Mouse (Mus musculus) adrenal gland, postnatal 14 days (tissue): ENCODE results near the gene Tmem235. TPM values are rescaled to one million over a fixed set of nuclear protein-coding genes. Genes with fewer than 3 reads are reported as not detected.
"Not testable (repeated sequence)": the region's sequence is repeated elsewhere in the genome, so short reads cannot be mapped to it uniquely, and the experiment has no call there.

Source experiments
- DNase-seq: peaks from one replicate; pipeline ENCODE4 v3.0.0; 2021; ENCODE audit warnings: mixed read lengths
- total RNA-seq: library from RNA; stranded (reverse); gene quantifications from 2 replicates; pipeline ENCODE4 v1.2.3, GENCODE M21; 2021

Gene Tmem235
- total RNA-seq, 1 experiment from 2014 or later: not detected

DNA sequence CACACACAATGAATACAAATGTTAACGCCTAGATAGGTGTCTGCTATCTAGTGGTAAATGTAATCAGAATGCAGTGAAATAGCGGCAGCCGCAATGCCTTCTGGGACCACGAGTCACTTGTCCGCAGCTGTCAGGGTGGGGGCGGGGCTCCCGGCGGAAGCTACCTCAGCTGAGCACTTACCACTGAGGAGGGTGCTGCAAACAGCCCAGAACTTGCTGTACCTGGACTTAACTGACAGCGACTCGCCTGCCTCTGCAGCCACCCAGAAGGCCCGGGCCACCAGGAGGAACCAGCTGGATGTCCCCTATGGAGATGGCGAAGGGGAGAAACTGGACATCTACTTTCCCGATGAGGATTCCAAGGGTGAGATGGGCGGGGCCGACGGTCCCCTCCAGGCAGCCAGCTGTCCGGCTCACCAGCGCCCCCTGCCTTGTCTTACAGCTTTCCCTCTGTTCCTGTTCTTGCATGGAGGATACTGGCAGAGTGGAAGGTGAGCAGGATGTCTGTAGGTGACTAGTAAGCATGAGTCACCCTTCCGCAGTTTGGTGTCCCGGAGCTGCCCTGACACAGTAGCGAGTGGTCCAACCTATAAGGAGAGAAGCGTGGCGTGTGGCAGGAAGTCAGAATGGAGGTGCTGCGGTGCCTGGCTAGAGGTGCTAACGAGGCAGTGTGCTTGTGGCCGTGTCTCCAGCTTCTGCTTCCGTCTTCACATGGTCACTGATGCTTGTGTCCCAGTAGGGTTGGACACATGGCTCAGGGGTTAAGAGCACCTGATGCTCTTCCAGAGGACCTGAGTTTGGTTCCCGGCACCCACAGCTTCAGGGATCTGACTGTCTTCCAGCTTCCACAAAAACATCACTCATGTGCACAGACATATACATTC, 28.2 kb upstream of the Tmem235 start:
- DNase-seq: peak; percentile 86

GRCm38 (mm10) chr11:117833509-117833908, 27.0 kb upstream of the Tmem235 start:
- DNase-seq: not testable (repeated sequence)

DNA sequence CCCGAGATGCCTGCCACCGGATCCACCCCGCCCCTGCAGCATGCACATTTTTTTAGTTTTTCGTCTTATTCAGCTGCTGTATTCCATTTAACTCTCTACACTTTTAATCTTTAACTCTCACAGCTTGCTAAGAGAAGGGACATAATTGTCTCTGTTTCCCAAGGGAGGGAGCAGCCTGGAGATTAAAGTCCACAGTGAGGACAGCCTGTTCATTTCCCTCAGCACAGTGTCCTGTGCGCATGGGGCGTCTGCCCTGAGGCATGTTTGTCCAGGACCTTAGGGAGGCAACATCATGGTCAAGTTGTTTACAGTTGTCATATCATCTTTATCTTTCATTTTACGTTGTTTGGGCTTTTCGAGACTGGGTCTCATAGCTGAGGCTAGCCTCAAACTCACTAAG, 26.5 kb upstream of the Tmem235 start:
- no peak for DNase-seq

GRCm38 (mm10) chr11:117836306-117836705, 24.2 kb upstream of the Tmem235 start:
- peak; percentile 50 for DNase-seq

- no peak for DNase-seq
Observed at GRCm38 (mm10) chr11:117838572-117838971, 22.0 kb upstream of the Tmem235 start.

- DNase-seq: no peak
Observed at GRCm38 (mm10) chr11:117839021-117839420, 21.5 kb upstream of the Tmem235 start.

DNA sequence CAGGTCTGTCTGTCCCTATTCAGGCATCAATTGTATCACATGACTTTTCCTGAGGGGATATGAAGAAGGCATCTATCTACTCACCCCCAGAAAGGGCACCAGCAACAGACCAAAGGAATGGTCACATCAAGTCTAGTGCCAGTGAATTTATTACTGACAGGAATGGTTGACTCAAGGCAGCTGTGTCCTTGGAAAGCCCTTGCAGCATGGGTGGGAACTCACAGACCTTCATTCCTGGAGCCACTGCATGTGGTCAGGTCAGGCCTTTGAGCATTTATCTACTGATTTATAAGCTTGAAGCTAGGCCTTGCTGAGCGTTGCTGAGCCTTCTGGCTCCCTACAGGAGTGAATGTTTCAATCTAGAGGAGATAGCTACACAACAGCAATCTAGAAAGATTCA, 19.6 kb upstream of the Tmem235 start:
- DNase-seq: peak; percentile 58

GRCm38 (mm10) chr11:117843434-117843833, 17.1 kb upstream of the Tmem235 start:
- DNase-seq: no peak

DNA sequence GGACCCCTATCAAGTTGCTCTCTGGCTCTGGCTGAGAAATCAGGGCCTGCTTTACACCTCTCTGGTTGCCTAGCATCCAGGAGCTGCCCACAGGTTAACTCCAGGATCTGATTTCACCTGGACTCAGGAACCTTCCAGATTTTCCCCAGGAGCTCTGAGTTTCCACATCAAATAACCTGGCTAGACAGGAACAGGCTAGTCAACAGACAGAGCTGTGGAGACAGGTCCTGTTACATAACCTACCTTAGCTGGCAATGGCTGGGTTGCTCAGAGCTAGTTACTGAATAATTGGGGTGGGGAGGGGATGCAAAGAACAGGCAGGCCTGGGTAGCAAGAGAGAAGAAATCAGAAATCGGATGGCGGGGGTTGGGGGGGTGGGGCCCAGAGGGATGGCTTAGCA, 15.6 kb upstream of the Tmem235 start:
- DNase-seq: no peak

GRCm38 (mm10) chr11:117845651-117846050, 14.9 kb upstream of the Tmem235 start:
- DNase-seq: no peak

DNA sequence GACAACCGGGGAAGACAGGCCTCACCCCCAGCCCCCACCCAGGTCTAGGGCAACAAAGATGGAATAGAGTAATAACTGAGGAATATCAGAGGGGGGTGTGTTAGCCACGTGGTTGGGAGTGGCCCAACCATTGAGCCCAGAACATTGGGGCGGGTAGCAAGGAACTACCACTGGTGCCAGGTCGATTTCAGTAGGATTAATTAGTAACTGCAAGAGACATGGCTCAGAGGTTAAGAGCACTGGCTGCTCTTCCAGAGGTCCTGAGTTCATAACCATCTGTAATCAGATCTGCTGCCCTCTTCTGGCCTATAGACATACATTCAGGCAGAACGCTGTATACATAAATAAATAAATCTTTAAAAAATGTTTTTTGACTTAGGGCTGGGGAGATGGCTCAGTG, 13.9 kb upstream of the Tmem235 start:
- DNase-seq: no peak

- DNase-seq: no peak
Observed at GRCm38 (mm10) chr11:117847593-117848215, 12.8 kb upstream of the Tmem235 start.

DNA sequence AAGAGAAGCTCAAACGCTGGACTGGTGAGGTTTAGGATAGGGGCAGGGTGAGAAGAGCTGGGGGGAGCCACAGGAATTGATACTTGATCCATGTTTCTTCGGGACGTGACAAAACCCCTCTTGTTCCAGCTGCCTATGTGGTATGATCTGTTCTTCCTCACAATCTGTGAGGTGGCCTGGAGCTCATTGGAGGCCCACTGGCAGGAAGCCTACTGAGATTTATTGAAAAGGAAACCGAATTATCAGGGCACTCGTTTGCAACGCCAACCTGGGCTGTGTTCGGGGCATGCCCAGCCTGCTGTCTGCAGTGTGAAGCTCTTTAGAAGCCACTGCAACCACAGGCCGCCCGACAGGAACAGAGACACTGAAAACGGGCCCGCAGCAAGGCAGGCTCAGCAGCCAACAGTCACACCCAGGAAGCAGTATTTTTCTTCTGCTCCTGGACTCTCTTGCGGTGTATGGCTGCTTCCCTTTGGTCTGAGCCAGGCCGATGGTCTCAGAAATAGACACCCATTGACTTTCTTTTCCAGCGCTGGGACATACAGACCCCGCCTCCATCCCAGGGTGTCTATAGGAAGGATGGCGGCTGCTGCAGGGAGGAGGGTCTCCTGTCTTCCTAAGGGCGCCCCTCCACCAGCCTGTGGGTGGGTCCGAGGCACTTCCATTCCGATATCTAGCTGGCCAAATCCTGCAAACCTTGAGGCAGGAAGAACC, 12.1 kb upstream of the Tmem235 start:
- peak; percentile 67 for DNase-seq

DNA sequence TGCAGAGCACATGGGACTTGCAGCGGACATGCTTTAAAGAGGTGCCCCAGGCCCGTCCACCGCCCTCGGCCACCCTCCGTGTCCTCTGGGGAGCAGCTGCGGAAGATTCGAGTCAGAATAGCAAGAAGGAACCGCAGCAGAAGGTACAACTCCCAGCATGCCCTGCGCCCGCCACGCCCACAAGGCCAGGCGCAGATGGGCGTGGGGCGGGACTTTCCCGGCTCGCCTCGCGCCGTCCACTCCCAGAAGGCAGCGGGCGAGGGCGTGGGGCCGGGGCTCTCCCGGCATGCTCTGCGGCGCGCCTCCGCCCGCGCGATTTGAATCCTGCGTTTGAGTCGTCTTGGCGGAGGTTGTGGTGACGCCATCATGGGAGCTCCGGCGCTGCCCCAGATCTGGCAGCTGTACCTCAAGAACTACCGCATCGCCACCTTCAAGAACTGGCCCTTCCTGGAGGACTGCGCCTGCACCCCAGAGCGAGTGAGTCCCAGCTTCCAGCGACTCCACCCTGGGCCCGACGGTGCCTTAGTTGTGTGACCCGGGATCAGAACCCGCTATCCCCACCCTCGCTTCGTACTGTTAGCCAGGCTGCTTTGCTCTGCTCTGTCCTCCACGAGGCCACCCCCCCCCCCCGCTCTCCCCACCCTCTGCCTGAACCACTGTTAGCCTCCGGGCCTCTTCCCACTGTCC, 11.4 kb upstream of the Tmem235 start, which contains the start of gene Birc5:
Gene Birc5, plus strand, starts transcription at position 267 of the 687 bp plus-strand sequence.
- peak; percentile 98 for DNase-seq

GRCm38 (mm10) chr11:117852875-117853274, 7.7 kb upstream of the Tmem235 start:
- DNase-seq: no peak

- no peak for DNase-seq
Observed at GRCm38 (mm10) chr11:117854241-117854640, 6.3 kb upstream of the Tmem235 start.

DNA sequence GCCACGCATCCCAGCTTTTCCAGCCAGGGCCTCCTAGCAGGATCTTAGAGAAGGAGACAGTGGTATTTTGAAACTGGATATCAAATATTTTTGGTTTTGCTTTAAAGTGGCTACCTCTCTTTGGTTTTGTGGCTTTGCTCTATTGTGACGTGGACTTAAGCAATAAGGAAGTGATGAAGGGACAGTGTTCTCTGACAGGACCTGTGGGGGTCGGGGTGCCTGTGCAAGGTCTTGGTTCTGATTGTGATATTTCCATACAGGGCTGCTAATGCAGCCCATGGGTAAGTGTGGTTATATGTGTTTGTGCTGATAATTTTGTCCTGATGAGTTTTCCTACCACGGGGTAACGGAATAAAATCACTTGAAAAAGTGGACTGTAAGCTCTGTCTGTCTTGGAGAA, 5.2 kb upstream of the Tmem235 start:
- DNase-seq: no peak

DNA sequence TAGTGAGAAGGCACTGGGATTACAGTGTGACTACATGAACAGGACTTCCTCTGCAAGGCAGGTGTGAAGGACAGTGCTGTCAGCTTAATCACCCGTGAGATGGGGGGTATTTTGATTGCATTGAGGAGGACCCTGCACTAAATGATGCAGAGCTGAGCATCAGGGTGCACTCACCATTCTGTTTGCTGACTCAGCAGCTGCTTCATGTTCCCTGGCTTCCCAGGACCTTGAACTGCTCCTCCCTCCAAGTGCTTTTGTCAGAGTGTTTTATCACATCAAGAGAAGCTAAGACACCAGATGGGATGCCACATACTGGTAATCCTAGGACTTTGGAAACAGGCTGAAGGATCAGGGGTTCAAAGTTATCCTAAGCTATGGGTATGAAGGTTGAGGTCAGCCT, 4.6 kb upstream of the Tmem235 start:
- no peak for DNase-seq

- no peak for DNase-seq
Observed at GRCm38 (mm10) chr11:117857462-117857861, 3.1 kb upstream of the Tmem235 start.

DNA sequence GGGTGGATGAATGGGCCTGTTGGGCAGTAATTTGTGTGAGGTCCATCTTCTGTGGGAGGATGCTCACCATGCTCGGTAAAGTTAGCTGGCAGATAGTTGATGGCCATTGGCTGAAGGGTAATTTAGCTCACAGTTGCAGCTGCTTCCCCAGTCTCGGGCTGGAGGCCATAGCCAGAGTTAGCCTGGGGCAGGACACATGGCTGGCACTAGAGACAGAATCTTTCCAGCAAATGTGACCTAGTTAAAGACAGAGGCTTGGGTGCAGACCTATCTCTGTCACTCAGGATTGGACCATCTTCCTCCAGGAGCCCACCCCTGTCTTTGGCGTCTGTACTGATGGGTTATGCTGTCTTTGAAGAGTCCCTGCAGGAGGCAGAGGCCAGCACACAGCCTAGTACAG, 2.2 kb upstream of the Tmem235 start:
- DNase-seq: no peak

GRCm38 (mm10) chr11:117863174-117863856, 2.8 kb downstream of the Tmem235 start:
- no peak for DNase-seq

GRCm38 (mm10) chr11:117864805-117865204, 4.3 kb downstream of the Tmem235 start:
- no peak for DNase-seq
